Mouse (Mus musculus) right cerebral cortex, adult 2 months (tissue): ENCODE data around the gene Ace.

ENCODE experiments used
- DNase-seq, 2 experiments: peaks; one replicate each; pipeline ENCODE4 v3.0.0; 2021 to 2022; ENCODE audit warnings: low spot score in 2 of 2

Gene Ace

DNA sequence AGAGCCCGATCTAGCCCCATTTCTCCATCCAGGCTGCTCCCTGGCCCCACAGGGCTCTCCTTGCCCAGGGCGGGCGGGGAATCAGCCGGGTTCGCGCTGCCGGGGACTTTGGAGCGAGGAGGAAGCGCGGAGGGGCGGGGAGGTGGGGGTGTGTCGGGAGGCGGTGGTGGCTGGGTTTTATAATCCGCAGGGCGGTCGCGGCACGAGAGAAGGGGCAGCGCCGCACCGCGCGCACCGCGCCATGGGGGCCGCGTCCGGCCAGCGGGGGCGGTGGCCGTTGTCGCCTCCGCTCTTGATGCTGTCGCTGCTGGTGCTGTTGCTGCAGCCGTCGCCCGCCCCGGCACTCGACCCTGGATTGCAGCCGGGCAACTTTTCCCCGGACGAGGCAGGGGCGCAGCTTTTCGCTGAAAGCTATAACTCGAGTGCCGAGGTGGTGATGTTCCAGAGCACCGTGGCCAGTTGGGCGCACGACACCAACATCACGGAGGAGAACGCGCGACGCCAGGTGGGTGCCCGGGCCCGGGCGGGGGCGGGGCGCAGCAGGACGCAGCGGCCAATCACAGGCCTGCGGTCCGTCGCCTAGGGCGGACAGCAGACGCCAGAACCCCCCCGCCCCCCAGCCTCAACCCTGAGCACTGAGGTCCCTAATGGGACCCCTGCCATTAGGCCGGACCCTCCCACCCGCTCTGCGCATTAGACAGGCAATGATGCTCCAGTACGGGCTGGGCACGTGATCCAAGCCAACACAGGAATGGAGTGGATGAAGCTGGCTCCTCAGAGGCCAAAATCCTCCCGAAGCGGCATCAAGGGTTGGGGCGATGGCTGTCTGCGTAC, at the start of gene Ace:
Gene Ace (plus strand): TSS at position 205 of the 834 bp plus-strand sequence.
- DNase-seq, result peak in 1 of 2 experiments; percentile 14

DNA sequence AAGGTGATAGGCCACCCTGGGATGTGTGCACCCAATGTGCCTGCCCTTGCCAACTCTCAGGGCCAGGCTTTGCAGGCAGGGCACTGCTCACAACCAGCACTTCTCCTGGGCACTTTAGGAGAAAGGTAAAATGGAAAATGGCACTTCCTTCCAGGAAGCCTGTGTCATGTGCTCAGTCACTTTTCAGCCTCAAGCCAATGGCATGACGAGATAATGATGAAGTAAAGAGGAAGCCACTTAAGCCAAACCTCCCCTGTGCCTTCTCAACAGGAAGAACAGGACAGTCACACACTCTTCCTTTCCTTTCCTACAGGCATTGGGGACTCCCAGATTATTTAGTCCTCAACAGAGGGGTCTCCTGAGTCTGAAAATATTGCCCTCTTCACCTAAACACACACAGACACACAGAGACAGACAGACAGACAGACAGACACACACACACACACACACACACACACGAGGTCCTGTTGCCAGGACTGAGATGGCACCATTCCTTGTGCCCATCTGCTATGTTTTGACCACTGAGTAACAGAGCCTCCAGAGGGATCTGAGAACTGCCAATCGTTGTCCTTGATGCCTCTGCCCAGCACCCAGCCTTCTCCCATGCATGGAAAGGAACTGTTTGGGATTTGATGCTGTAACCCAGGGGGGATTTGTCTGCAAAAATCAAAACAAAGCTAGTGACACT, 47.5 kb upstream of the Ace start:
- no peak for DNase-seq

DNA sequence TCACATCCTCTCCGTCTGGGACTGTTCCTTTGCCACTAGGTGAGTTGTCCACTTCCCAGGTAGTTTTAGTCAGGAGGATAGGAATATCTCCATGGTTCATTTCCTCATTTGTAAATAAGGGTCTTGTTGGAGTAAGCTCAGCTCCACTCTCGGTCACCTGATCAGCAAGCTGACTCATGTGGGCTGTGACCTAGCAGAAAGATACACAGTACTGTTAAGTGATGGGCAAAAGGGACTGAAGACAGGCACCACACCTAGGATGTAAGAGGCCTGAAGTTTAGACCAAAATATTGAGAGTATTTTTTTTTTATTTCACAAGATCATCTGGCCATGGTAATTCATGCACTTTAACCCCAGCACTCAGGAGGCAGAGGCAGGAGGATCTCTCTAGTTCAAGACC, 46.9 kb upstream of the Ace start:
- no peak for DNase-seq

DNA sequence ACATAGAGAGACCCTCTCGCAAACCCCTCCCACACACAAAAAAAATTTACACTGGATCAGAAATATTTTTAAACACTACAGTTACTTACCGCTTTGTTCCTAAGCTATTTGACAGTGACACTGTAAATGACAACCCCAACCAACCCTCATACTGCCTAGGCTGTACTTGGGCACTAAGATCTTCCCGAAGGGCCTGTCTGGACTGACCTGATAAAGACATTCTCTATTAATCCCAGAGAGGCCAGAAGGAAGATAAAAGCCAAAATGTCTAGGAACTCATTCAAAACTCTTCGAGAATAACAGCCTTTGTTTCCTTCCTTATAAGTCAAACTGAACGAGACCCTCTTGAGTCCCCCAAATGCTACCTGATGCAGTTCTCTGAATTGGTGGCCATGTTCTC, 46.5 kb upstream of the Ace start:
- DNase-seq, result no peak

DNA sequence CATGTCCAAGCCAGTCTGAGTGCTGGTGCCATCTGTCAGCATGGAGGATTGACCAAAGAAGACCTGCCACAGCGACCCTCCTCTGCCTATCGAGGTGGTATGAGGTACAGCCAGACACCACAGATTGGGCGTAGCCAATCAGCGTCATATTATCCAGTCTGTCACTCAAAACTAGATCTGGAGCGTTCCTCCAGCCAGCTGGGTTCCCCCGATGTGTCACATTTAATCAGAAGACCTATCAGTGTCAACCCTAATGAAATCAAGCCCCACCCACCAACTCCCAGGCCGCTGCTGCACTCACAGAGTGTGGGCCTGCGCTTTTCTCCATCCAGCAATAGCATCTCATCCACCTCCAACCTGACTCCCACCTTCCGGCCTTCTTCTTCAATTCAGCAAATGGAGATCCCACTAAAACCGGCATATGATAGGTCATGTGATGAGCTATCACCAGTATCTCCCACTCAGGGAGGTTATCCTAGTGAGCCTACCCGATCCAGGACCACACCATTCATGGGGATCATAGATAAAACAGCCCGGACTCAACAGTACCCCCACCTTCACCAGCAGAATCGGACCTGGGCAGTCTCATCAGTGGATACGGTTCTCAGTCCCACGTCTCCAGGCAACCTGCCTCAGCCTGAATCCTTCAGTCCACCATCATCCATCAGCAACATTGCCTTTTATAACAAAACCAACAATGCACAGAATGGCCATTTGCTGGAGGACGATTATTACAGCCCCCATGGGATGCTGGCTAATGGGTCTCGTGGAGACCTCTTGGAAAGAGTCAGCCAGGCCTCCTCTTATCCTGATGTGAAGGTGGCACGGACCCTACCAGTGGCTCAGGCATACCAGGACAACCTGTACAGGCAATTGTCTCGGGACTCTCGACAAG, 44.7 kb upstream of the Ace start:
- peak; percentile 53 to 58 for DNase-seq

DNA sequence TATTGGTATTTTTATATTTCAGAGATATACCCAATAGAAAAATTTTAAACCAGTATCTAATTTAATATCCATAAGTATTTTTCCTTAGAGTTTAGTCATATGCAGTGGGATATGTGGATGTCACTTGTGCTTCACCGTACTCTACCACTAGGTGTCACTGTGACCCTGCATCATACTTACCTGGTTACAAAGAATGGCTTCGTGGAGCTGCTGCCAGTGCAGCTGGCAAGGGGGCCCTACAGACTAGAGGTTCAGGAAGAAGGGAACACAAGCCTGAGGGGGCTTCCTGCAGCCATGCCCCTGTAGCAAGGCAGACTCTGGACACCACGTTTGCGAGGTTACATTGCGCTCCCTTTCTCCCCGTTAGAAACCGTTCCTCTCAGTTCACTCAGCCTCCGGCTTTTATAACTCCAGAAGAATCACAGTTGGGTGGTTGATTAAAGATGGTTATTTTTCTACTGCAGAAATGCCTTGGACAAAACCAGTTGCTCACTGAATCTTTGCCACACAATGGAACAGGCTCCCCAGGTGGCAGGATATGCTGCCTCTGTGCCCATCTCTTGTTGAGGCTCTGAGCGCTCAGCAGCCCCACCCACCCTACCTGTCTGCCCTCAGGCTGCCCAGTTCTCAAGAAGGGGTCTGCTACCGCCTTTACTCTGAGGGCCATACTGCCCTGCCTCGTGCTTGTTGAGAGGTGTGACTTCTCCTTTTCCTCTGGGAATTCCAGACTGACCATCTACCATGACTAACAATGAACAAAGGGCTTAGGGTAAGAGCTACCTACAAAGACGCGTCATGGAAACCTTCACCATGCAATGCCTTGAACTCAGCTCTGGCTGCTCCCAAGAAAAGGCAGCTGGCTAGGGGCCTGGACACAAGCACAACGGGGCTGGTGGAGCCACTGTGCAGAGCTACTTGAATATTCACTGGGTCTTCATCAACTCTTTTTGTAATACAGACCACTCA, 40.4 kb upstream of the Ace start:
- DNase-seq, result peak; percentile 85 to 87

DNA sequence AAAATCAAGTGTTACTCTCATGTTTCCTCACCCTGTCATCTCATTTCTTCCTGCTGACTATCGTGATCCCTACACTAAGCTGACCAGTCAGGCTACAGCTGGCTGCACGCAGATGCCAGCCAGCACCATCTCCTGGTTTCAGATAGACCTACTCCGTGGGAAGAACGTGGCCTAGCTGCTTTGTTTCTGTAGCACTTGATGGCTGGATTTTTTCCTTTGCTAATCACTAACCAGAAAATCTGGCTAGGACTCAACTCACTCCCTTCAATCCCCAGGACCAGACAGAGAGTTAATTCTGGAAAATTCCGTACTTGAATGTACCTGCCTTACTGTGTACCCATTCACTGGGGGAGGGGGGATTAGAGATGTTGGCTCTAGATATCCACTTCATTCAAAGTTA, 39.6 kb upstream of the Ace start:
- DNase-seq, result no peak

DNA sequence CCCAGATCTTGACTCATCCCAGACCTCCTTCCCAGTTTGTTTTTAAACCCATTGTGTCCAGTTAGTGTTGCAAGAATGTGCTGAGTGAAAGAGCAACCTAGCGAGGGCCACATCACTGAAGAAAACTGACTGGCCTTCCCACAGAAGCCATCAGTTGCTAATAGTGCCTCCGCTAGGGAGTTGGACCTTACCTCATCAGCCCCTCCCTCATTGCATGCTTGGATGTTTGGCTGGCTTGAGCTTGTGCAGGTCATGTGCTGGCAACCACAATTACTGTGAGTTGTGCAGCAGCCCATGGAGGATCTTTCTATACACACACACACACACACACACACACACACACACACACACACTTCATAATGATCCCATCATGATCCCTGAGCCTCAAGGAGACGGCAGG, 36.4 kb upstream of the Ace start:
- no peak for DNase-seq

DNA sequence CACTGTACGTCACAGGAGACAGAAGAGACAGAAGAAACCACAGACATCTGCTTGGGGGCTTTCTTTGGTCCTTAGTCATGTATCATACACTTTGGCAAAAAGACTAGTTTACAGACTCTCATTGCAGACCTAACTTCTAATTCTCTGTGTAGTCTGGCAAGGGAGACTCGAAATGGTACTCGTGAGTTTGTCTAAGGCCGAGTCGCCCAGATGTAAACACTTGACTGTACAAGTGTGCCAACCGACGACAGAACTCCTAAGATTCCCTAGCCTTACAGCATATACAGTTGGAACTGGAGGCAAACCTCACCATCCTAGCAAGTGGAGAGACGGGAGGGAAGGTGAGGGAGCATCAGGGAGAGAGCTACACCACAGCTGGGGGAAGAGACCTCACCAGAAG, 34.0 kb upstream of the Ace start:
- no peak for DNase-seq

DNA sequence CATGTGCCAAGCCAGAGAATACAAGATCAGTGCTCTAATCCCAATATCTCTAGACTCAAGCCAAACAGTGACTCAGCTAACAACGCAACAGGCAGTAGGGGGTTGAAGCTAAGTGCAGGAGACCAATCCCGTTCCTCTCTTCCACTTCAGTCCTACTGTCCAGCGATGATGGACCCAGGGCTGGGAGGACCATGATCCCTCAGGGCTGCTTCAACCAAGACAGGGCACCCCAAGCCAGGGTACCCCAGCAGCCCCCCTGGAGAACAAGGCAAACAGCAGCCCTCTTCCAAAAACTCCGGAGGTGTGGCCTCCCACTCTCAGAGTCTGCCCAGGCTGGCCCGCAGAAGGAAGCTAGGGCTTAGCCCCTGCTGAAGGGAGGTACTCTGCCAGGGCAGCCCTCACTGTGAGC, 33.4 kb upstream of the Ace start:
- DNase-seq, result no peak

DNA sequence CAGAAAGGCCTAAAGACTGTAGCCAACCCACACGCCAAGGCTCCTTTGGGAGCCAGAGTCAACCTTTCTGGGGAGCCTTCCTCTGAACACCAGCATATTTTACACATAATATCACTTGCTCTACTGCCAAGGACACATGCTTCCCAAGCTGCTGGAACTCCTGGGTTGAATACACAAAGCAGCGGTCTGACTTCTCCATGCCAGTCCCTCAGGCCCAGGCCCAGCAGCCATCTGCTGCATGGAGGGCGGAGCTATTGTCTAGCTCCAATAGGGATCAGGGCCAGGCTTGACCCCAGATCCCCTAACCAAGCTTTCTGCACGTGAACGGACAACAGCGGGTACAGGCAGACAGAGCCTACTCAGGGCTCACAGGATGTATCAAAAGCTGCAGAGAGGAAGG, 32.9 kb upstream of the Ace start:
- no peak for DNase-seq

DNA sequence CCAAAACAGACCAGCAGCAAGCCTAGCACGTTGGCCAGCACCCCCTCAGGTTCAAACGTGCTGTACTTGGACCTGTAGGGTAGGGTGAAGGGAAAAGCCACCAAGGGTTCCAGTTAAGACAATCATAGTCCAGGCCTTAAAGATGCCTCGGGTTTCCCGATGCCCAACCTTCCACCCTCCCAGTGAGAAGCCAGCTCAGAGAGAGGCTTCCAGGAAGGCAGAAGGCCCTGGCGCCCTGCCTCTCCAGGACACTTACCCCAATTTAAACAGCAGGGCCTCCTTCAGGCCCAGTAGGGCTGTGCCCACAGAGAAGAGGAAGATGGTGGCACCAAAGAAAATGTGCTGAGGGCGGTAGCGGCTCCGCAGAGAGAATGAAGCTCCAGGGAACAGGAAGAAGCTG, 32.2 kb upstream of the Ace start:
- no peak for DNase-seq

DNA sequence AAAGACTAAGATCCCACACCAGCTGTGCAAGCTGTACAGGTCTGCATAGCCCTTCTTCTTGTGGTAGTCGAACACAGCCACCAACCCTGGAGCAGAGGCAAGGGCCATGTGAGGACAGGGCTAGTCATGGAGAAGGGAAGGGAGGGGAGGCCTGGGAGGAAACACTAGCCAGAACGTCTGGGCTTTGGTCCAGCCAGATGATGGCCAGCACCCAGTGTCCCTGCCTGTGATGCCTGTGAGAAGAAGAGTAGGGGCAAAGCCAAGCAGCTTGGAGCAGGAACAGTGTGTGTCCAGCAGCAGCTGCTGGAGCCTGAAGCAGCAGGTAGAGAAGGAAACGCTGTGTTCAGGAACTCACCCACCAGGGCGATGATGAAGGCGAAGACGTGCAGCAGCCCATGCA, 31.5 kb upstream of the Ace start:
- peak in 1 of 2 experiments; percentile 52 for DNase-seq

DNA sequence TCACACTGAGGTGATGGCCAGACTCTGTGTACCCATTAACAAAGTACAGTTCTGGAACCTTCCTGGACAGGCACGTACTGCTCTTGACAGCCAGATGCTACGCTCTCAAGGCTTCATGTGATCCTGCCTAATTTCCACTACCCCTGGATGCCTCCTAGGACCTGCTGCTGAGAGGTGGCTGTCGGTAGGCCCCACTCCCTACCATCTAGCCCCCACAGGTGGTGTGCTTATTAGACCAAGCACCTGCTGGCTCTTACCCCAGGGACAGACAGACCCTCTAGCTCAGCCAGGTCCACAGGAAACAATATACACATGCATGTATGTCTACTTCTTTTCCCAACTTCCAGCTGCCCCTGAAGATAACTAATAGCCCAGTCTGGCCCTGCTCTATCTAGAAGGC, 30.8 kb upstream of the Ace start:
- DNase-seq, result no peak

DNA sequence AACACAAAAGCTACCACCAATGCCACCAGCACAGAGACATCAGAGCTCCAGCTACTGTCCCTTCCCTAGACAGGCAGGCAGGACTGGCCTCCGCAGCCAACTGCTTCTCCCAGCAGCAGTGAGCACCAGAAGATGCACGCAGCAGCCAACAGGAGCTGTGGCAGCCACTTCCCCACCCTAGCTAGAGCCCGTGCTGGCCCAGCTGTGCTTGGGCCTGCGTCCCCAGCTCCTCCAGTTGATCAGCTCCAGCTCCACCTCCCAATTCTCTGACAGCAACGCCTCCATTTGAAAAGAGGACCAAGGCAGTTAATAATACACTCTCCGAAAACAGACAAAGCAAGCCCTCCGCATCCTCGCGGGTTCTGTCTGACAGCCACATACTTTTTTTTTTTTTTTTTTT, 29.0 kb upstream of the Ace start:
- peak in 1 of 2 experiments; percentile 10 for DNase-seq

DNA sequence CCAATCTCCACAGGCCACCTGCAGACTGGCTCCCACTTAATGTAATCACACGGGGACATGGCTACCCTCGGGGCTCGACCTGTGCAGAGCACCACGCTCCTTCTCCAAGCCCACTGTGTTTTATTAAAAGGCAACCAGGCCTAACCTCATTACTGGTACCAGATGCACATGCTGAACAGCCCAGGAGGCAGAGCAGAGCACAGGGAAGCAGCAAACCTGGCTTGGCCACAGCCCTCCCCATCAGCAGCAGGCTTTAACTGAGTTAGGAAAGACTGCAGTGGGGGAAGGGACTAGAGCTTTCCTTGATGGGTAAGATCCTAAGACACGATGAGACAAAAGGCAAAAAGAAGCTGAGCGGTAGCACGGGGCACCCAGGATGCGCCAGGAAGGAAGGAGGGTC, 25.8 kb upstream of the Ace start:
- no peak for DNase-seq

DNA sequence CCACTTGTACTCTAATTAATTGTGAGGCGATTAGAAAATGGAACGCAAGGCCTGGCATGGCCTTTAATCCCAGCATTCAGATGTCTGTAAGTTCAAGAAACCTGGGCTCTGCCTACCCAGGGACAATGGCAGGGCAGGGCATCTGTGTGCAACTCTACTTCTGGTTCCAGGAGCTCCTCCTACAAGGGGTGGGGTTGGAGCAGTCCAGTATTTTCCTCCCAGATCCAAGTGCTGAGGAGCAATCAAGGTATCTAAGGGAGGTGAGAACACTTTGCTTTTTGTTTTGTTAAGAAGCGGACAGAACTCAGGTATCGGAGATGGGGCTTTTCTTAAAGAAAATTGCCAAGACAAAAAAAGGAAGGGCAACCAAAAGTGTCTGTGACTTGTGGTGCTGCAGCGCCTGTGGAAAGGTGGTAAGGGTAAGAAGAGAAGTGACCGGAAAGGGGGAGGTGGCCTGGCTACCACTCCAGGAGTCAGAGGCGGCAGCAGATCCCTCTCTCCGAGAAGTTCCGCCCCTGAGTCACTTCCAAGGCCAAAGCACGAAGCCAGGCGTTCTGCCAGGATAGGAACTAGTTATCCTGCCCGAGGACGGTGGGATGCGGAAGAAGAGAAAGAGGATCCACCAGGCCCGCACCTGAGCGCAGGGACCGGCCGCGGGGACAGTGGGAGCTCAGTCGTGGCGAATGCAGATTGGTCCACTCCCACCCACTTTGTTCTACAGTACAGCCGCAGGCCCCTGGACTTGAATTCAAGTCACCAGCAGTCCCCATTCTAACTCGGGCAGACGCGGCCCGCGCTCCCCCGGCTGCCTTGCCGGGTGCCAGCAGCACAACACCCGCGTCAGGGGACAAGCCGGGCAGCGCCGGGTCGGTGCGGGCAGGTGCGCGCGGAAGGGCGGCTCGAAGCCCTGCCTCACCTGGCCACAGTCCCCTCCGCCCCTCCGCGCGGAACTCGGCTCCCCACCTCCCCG, 24.3 kb upstream of the Ace start:
- DNase-seq, result peak in 1 of 2 experiments; percentile 32

DNA sequence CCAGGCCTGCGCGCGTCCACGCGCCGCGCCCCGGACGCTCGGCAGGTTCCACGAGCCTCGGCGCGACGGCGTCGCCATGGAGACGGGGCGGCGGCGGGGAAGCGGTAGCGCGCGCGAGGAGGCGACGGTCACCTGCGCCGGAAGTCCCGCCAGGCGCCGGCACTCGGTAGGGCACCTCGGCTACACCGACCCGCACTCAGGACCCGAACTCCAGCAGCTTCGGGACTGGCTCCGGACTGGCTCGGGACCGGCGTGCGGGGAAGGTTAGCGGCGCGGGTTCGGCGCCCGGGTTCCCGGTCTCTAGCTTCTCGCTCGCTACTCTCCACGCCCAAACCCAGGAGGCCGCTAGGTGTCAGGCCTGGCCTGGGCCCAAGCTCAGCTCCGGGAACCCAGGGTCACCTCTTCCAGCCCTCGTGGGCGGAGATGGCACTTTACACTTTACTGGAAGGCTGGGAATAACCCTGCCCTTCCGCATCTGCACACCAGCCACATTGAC, 23.6 kb upstream of the Ace start:
- peak; percentile 75 to 77 for DNase-seq

DNA sequence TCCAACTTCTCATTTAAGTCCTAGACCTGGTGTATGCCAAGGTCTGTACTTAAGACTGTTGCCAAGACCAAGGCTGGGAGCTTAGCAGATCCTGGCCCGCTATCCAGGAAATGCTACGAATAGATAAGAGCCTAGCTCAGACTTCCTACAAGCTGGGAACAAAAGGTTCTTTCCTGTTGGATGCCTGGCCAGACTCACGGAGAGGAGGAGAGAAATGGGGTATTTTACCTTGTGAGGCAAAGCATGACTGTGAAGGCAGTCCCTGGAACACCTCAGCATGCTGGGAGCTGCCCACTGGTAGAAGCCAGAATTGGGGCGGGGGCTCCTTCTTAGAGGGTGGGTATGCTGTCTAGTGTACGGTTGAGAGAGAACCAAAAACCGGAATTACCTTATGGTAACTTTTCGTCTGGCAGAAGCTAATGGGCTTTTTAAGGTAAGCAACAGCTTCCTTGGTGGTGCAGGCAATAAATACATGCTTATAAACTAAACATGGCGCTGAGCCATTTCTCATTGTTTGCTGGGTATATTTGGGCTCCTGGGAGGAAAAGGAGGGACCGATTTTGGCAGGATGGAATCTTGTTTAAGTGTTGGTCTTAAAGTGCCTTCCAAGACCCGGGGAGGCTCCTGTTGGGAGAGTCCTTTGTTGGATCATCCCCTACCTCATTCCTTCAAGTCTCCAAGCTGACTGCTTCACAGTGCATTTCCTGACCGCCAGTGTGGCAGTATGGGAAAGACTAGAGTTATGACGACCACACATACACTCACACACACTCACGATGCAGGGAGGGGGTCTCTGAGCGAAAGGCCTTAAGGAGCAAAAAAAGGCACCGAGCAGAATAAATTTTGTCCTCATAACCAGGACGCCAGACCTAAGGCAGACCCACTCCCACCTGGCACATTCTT, 22.7 kb upstream of the Ace start:
- peak in 1 of 2 experiments; percentile 17 for DNase-seq
